Mouse (Mus musculus): ENCODE measurements around the gene Fibp. TPM values are rescaled to one million over a fixed set of nuclear protein-coding genes. Genes with fewer than 3 reads are reported as not detected.

Gene Fibp
- polyA plus RNA-seq, 1 experiment from 2014 or later, result 95.1 TPM

DNA sequence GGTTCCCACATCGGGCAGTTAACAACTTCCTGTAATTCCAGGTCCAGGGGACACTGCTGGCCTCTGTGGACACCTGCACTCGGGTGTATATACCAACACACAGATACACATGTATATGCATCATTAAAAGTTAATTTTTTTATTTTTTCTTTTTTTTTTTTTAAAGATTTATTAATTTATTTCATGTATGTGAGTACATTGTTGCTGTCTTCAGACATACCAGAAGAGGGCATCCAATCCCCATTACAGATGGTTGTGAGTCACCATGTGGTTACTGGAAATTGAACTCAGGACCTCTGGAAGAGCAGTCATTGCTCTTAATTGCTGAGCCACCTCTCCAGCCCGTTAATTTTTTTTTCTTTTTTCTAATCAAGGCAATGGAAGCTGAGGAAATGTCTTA lies 12.4 kb downstream of the Fibp start:
- Histone ChIP-seq H3K27ac (no peak overlapping the region), H3K27me3 (replicated peaks) (no peaks in the 10 kb centered on the region), H3K4me1 (replicated peaks) (peaks cover 18% of the 10 kb centered on the region), H3K4me2 (replicated peaks) (0 out of 2 replicates have a peak overlapping the region, but pooled peaks have one; percentile 90), H3K36me3 (no peaks in the 10 kb centered on the region), H3K4me3 (replicated peaks) (no peak overlapping the region), H3K9me3 (no peaks in the 10 kb centered on the region), H3K9ac (no peak overlapping the region)
- no peak for ATAC-seq
- 75% methylated on average over 3 of the region's 3 CpGs for WGBS

DNA sequence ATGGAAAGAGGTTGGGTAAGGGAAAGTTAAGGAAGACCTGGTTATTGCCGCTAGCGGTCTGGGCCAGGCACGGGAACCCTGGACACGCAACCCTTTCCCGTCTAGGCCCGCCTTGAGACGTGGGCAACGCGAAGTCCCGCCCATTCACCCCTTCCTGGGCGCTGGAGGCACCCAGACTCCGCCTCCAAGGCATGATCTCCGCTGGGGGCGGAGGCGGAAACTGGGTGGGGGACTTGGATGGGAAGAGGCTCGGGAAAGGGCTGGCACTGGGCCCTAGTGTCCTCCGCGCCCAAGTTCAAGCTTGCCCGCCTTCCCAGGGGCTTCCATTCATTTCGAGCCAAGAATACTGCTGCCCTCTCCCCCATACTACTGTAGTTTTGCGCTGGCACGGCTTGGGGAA lies 13.3 kb downstream of the Fibp start, which contains the start of gene Efemp2:
Efemp2 (plus strand) TSS at position 235 of the 400 bp plus-strand sequence.
- no peaks in the 10 kb centered on the region for H3K9me3 ChIP-seq
- peak; percentile 87 for ATAC-seq
- H3K9ac ChIP-seq, result peak within 1 kb of the TSS; percentile 71
- H3K4me3 ChIP-seq (replicated peaks), result peak within 1 kb of the TSS; percentile 58
- H3K27ac ChIP-seq, result peak within 1 kb of the TSS; percentile 87
- H3K4me1 ChIP-seq (replicated peaks), result peaks cover 18% of the 10 kb centered on the region
- WGBS, result under 1% methylated on average over 22 of the region's 22 CpGs
- peak within 1 kb of the TSS; percentile 90 for H3K4me2 ChIP-seq (replicated peaks)
- H3K27me3 ChIP-seq (replicated peaks), result no peaks in the 10 kb centered on the region
- 0 out of 2 replicates have a peak, but pooled peaks cover 2% of the 10 kb centered on the region for H3K36me3 ChIP-seq

DNA sequence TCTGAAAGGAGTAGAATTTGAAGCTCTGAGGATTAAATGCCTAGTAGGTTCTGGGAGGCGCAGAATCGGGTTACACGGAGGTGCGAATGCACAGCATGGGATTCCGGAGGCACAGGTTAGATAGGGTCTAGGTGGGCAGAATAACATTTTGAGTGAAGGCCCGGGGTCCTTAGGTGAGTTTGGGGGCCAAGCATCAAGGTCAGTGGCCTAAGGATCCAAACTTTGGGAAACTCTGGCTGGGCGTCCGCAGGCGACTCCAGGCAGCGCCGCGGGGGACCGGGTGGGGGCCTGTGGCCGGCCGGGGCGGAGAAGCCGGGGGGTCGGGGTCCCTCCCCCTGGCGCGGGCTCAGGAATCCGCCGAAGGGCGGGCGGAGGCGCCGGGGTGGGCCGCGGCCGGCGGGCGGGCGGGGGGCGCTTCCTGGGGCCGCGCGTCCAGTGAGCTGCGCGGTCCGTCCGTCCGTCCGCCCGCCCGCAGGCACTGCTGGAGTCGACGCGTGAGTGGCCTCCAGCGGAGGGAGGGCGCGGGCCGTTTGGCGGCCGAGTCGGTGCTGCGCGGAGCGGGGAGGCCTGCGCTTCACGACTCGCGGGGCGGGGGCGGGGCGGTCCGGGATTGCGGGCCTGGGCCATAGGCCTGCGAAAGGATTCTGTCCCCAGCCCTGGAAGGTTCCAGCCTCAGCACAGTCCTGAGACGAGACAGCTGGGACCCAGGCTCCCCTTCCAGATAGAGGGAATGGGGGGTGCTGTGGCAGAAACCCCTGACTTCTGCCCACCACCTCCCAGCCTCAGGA lies 14.1 kb downstream of the Fibp start:
- peak overlapping the region; percentile 90 for H3K4me2 ChIP-seq (replicated peaks)
- 0 out of 2 replicates have a peak, but pooled peaks cover 4% of the 10 kb centered on the region for H3K36me3 ChIP-seq
- peak overlapping the region; percentile 58 for H3K4me3 ChIP-seq (replicated peaks)
- H3K27me3 ChIP-seq (replicated peaks), result no peaks in the 10 kb centered on the region
- H3K4me1 ChIP-seq (replicated peaks), result peaks cover 18% of the 10 kb centered on the region
- WGBS, result under 1% methylated on average over 63 of the region's 68 CpGs
- peak overlapping the region; percentile 87 for H3K27ac ChIP-seq
- no peaks in the 10 kb centered on the region for H3K9me3 ChIP-seq
- peak overlapping the region; percentile 71 for H3K9ac ChIP-seq
- peak; percentile 68 for ATAC-seq

DNA sequence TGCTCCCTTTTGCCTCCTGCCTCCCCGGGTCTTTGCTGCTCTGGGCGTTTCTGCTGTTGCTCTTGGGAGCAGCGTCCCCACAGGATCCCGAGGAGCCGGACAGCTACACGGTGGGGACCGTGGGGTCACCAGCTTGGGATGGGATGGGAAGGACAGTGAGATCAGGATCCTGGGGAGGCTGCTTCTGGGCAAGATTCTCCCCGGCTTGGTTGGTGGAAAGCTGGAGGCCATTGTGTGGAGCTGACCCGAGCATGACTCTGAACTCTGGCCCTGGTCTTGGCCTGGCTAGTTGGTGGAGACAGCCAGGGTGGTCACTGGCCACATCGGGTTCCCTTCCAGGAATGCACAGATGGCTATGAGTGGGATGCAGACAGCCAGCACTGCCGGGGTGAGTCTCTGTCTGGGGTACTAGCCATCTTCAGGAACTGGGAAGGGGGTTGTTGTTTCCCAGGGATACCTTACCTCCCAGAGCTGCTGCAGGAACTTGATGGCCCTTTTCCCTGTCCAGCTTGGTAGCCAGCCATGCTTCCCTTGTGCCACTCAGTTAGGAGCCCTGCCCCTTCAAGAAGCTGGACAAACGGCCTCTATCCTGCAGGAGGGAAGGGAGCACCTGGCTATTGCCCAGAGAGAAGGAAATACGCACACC lies 14.8 kb downstream of the Fibp start:
- peak overlapping the region; percentile 90 for H3K4me2 ChIP-seq (replicated peaks)
- no peaks in the 10 kb centered on the region for H3K27me3 ChIP-seq (replicated peaks)
- peaks cover 18% of the 10 kb centered on the region for H3K4me1 ChIP-seq (replicated peaks)
- H3K27ac ChIP-seq, result peak overlapping the region; percentile 87
- peak; percentile 24 for ATAC-seq
- H3K36me3 ChIP-seq, result 0 out of 2 replicates have a peak, but pooled peaks cover 4% of the 10 kb centered on the region
- no peaks in the 10 kb centered on the region for H3K9me3 ChIP-seq
- peak overlapping the region; percentile 71 for H3K9ac ChIP-seq
- peak overlapping the region; percentile 58 for H3K4me3 ChIP-seq (replicated peaks)
- WGBS, result 19% methylated on average over 13 of the region's 13 CpGs

DNA sequence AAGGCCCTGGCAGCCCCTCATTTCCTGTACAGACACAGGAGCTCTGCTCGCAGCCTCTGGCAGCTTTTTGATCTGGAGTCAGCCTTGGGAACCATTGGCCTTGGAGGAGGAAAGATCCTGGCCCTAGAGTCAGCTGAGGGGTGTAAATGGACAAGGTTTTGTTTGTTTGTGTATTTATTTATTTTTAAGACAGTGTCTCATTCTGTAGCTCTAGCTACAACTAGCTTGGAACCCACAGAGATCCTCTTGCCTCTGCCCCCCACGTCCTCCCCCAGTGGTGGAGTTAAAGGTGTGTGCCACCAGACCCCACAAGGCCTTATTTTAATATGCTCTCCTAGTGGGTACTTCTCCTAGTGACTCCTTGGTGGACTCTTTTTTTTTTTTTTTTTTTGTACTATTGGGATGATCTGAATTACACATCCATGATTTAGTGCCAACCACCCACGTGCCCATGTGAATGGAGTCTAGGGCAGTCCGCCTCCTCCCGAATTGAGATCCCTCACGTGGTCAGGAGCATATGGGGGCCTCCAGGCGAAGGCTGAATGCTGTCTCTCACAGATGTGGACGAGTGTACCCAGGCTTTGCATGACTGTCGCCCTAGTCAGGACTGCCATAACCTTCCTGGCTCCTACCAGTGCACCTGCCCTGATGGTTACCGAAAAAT lies 16.7 kb downstream of the Fibp start:
- Histone ChIP-seq H3K27me3 (replicated peaks) (no peaks in the 10 kb centered on the region), H3K36me3 (peaks cover 17% of the 10 kb centered on the region), H3K27ac (no peak overlapping the region), H3K9ac (no peak overlapping the region), H3K4me1 (replicated peaks) (peaks cover 18% of the 10 kb centered on the region), H3K4me3 (replicated peaks) (no peak overlapping the region), H3K4me2 (replicated peaks) (no peak overlapping the region), H3K9me3 (no peaks in the 10 kb centered on the region)
- 87% methylated on average over 10 of the region's 10 CpGs for WGBS
- no peak for ATAC-seq

DNA sequence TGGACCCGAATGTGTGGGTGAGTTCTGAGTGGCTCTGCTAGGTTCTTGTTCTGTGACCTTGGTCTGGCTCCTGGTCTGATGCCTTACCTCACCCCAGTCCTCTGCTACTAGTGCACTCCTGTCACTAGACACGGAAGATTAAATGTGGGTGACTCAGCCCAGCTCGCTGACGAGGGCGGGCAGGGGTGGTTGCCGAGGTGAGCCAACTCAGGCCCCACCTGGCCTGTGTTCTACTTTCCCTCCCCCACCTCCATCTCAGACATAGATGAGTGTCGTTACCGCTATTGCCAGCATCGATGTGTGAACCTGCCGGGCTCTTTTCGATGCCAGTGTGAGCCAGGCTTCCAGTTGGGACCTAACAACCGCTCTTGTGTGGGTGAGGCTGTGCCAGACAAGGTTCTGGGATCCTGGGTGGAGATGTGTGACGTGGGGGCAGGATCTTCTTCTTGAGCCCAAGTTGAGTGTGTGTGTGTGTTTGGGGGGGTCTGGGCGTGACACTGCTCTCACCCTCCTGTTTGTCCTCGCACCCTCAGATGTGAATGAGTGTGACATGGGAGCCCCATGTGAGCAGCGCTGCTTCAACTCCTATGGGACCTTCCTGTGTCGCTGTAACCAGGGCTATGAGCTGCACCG lies 17.4 kb downstream of the Fibp start:
- Histone ChIP-seq H3K36me3 (peaks cover 21% of the 10 kb centered on the region), H3K9me3 (no peaks in the 10 kb centered on the region), H3K27me3 (replicated peaks) (no peaks in the 10 kb centered on the region), H3K4me1 (replicated peaks) (peaks cover 18% of the 10 kb centered on the region), H3K9ac (no peak overlapping the region), H3K4me3 (replicated peaks) (no peak overlapping the region), H3K27ac (no peak overlapping the region), H3K4me2 (replicated peaks) (no peak overlapping the region)
- 88% methylated on average over 18 of the region's 18 CpGs for WGBS
- no peak for ATAC-seq

DNA sequence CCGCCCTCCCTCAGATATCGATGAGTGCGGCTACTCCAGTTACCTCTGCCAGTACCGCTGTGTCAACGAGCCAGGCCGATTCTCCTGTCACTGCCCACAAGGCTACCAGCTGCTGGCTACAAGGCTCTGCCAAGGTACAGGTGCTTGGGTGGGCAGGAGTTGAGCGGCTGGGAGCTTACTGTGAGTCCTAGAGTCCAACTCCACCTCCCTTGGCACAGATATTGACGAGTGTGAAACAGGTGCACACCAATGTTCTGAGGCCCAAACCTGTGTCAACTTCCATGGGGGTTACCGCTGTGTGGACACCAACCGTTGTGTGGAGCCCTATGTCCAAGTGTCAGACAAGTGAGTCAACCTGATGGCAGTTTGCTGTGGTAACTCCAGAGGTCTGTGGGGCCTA lies 19.6 kb downstream of the Fibp start:
- no peak for ATAC-seq
- no peak overlapping the region for H3K9ac ChIP-seq
- 91% methylated on average over 10 of the region's 10 CpGs for WGBS
- no peak overlapping the region for H3K4me2 ChIP-seq (replicated peaks)
- H3K4me1 ChIP-seq (replicated peaks), result peaks cover 12% of the 10 kb centered on the region
- peaks cover 27% of the 10 kb centered on the region for H3K36me3 ChIP-seq
- H3K27me3 ChIP-seq (replicated peaks), result no peaks in the 10 kb centered on the region
- no peaks in the 10 kb centered on the region for H3K9me3 ChIP-seq
- no peak overlapping the region for H3K4me3 ChIP-seq (replicated peaks)
- no peak overlapping the region for H3K27ac ChIP-seq

DNA sequence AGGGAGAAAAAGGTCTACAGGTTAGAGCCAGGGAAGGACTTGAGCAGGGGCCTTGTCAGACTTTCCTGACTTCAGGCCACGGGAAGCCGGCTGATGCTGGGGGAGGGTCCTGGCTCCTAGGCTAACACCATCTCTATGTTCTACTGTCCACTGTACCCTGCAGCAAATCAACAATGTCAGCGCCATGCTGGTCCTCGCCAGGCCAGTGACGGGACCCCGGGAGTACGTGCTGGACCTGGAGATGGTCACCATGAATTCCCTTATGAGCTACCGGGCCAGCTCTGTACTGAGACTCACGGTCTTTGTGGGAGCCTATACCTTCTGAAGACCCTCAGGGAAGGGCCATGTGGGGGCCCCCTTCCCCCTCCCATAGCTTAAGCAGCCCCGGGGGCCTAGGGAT lies 21.0 kb downstream of the Fibp start:
- Histone ChIP-seq H3K4me3 (replicated peaks) (no peak overlapping the region), H3K9me3 (no peaks in the 10 kb centered on the region), H3K36me3 (peaks cover 27% of the 10 kb centered on the region), H3K27me3 (replicated peaks) (no peaks in the 10 kb centered on the region), H3K4me1 (replicated peaks) (peaks cover 8% of the 10 kb centered on the region; the same call in 1 of the 2 replicates), H3K27ac (no peak overlapping the region), H3K4me2 (replicated peaks) (no peak overlapping the region), H3K9ac (no peak overlapping the region)
- WGBS, result 92% methylated on average over 10 of the region's 10 CpGs
- ATAC-seq, result no peak

DNA sequence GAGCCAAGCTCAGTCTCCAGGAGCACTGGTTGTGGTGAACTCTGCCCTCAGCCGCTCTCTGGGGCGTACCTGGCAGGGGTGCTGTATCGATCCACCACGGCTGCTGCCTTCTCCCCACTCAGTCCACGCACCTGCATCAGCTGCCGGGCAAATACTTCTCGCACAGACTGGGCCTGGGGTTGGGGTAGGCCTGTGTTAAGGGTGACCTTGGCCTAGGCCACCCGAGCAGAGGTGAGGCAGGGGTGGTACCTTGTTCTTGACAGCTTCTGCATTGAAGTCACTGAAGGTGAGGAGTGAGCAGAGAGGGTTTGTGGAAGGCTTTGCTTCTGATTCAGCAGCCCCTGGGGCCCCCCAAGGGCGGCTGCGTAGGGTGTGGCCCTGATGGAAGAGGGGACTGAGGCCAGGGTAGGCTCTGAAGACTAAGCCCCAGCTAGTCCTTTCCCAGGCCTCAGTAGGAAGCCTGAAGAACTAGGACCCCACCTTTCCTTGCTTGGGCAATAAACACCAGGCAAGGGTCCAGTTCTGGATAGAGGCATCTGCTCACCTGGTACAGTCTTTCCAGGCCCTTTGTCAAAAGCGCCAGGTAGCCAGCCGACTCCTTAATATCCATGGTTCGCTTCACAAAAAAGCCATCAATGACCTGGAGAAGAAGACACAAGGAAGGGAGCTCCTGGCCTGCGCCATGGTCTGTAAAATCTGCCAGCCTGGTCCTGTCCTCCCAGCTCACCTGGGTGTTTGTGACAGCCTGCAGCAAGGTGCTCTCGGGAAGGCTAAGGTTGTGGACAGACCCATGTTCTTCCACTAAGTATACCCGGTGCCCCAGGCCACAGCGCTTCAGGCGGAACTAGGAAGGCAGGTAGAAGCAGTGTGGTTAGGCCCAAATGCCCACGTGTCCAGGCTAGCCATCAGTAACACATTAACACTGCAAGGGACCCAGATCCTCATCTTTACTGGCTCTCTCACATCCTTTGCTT lies 23.3 kb downstream of the Fibp start:
- Histone ChIP-seq H3K4me1 (replicated peaks) (peaks cover 16% of the 10 kb centered on the region), H3K36me3 (peaks cover 26% of the 10 kb centered on the region), H3K4me2 (replicated peaks) (no peak overlapping the region), H3K27me3 (replicated peaks) (no peaks in the 10 kb centered on the region), H3K4me3 (replicated peaks) (no peak overlapping the region), H3K9ac (no peak overlapping the region), H3K27ac (no peak overlapping the region), H3K9me3 (no peaks in the 10 kb centered on the region)
- no peak for ATAC-seq
- 89% methylated on average over 19 of the region's 19 CpGs for WGBS

DNA sequence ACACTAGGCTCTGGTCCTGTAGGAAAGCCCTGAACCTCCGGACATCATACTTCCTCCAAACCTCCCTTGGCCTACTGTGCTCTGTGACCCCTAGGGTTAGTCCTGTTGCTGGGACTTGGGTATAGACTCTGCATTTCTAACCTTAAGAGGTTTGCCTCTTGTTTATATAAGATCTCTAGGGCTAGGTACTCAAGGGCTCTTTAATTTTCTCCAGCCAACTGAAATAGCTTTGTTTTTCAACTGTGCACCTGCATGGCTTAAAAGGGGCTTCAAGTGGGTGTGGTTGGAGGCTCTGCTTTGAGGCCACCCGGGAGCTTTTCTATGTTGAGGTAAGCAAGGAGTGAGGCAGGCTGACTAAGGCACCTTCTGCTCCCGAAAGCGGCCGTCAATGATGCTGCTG lies 24.1 kb downstream of the Fibp start:
- Histone ChIP-seq H3K4me2 (replicated peaks) (no peak overlapping the region), H3K36me3 (peaks cover 24% of the 10 kb centered on the region), H3K4me3 (replicated peaks) (no peak overlapping the region), H3K4me1 (replicated peaks) (peaks cover 18% of the 10 kb centered on the region), H3K27me3 (replicated peaks) (no peaks in the 10 kb centered on the region), H3K9me3 (no peaks in the 10 kb centered on the region), H3K27ac (no peak overlapping the region), H3K9ac (no peak overlapping the region)
- no peak for ATAC-seq
- 86% methylated on average over 5 of the region's 5 CpGs for WGBS

DNA sequence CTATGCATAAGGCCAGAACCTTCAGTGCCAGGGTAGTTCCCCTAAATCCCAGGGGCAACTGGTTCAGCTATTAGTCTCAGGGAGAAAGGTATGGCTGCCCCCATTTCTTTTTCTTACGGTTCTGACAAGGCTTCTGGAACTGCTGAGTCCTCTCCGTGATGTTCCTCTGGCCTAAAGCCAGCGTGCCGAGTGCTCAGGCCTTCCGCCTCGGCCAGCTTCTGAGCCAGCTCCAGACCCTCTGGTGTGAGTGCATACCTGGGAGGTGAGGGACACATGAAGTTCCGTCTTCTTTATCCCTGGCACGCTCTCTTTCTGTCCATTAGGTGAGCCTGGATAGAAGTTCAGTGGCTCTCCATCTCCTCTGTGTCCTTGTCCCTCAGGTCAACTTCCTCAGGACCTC lies 25.0 kb downstream of the Fibp start:
- no peaks in the 10 kb centered on the region for H3K27me3 ChIP-seq (replicated peaks)
- no peak overlapping the region for H3K27ac ChIP-seq
- H3K4me3 ChIP-seq (replicated peaks), result no peak overlapping the region
- peaks cover 18% of the 10 kb centered on the region for H3K4me1 ChIP-seq (replicated peaks)
- WGBS, result 88% methylated on average over 8 of the region's 8 CpGs
- H3K9ac ChIP-seq, result no peak overlapping the region
- H3K9me3 ChIP-seq, result no peaks in the 10 kb centered on the region
- no peak for ATAC-seq
- H3K4me2 ChIP-seq (replicated peaks), result no peak overlapping the region
- peaks cover 23% of the 10 kb centered on the region for H3K36me3 ChIP-seq
